Mouse (Mus musculus): Measurements from ENCODE around the gene Gm14295.
"Not testable (repeated sequence)": the region's sequence is repeated elsewhere in the genome, so short reads cannot be mapped to it uniquely, and the experiment has no call there.

The Gm14295 gene

GRCm38 (mm10) chr2:176798312-176798711 is at the start of gene Gm14295:
Gm14295 (plus strand) TSS chr2:176798612.
- DNase-seq: not testable (repeated sequence)

- not testable (repeated sequence) for DNase-seq
These were observed 373 bp downstream of the Gm14295 start for GRCm38 (mm10) chr2:176798785-176799184.

- not testable (repeated sequence) for DNase-seq
These were observed 32.4 kb downstream of the Gm14295 start, which contains the start of gene Gm14408 for GRCm38 (mm10) chr2:176830840-176831239. Gm14408 (plus strand) TSS chr2:176831140.
